Mouse (Mus musculus): Measurements from ENCODE around the gene Wasl. TPM values are rescaled to one million over a fixed set of nuclear protein-coding genes. Genes with fewer than 3 reads are reported as not detected.

The Wasl gene
- total RNA-seq, 2 experiments from 2014 or later, result 123 to 124 TPM

DNA sequence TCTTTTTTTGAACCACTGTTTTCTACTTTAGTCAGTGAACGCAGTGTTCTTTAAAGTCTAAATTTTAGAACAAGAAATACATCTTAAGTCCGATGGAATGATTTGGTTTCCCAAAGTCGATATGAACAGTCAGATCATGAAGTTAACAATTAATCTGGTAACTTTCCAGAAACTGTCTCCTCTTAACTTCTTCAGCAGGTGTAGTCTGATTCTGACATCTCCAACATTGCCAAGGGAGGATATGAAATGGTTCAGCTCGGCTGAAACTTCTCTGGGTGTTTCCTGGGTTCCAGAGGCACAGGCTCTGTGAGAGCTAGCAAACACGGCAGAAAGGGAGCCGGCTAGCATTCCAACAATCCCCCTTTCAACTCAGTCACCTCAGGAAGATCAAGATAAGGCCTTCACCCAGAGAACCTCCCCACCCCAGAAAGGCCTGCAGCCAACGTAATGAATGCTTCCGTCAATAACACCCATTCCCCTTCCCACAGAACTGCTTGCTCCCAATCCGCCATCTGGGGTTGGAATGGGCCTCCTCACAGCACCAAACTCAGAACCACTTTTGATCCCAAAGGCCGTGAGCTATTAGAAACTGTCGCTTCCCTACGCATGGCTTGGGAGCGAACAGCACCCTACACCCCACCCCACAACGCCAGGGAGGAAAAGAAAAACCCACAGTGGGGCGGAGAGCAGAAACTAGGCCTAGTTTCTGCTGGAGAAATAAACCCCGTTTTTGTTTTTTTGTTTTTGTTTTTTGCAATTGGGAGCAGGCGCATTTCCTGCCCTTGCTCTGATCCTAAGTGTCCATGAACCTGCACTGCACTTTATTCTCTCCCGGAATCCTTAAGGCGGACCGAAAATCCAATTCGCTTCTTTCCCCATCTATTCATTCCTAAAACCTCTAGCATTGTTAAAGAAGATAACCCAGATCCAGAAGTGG, 1.3 kb downstream of the Wasl start:
- TF ChIP-seq CTCF (IDR thresholded peaks at IDR 0.05), result no peak
- intact Hi-C loops (cut with DNase I), result no loop called here
- peak in 1 of 2 experiments; percentile 22 for DNase-seq (ENCODE audit: extremely low spot score in 1 of 2, low spot score in 2 of 2)
- H3K27ac ChIP-seq, result peak overlapping the region; percentile 89
- H3K4me3 ChIP-seq, result peak overlapping the region; percentile 96

DNA sequence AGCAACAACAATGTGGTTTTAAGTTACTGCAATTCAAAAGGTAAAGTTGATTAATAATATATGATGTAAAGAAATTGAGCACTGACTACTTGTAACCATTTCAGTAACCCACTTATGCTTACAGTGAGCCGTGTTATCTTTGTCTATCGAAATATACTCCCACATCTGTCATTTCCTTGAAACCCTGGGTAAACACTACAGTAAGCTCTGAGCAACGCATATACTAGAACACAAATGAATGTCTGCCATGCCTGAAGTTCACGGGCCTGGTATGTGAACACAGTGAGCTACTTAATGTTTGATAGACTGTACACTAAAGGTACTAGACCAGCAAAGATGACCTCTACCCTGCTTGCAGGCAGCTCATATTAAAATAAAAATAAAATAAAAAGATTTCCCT, 2.3 kb downstream of the Wasl start:
- no peak overlapping the region for H3K27ac ChIP-seq
- intact Hi-C loops (cut with DNase I), result no loop called here
- TF ChIP-seq CTCF (IDR thresholded peaks at IDR 0.05), result no peak
- H3K4me3 ChIP-seq, result peak overlapping the region; percentile 96
- no peak for DNase-seq (ENCODE audit: extremely low spot score in 1 of 2, low spot score in 2 of 2)

DNA sequence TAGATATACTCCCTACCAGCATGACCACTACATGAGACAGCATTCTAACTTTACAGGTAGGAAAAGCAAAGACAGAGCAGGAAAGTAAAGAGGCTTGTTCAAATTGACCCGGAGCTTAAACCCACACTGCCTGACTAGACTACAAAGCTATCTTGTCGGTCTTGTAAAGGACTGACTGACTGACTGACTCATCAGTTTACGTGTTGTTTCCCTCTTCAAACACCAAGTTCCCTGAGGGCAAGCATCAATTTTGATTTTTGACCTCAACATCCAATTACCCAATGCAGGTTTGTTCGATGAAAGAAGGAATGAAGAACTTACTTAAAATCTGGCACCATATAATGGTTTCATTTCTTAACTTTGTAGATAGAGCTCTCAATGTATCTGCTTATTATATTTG, 2.9 kb downstream of the Wasl start:
- TF ChIP-seq CTCF (IDR thresholded peaks at IDR 0.05), result no peak
- intact Hi-C loops (cut with DNase I), result no loop called here
- no peak for DNase-seq (ENCODE audit: extremely low spot score in 1 of 2, low spot score in 2 of 2)
- H3K27ac ChIP-seq, result no peak overlapping the region
- peak overlapping the region; percentile 96; the same call in 1 of the 2 replicates for H3K4me3 ChIP-seq

DNA sequence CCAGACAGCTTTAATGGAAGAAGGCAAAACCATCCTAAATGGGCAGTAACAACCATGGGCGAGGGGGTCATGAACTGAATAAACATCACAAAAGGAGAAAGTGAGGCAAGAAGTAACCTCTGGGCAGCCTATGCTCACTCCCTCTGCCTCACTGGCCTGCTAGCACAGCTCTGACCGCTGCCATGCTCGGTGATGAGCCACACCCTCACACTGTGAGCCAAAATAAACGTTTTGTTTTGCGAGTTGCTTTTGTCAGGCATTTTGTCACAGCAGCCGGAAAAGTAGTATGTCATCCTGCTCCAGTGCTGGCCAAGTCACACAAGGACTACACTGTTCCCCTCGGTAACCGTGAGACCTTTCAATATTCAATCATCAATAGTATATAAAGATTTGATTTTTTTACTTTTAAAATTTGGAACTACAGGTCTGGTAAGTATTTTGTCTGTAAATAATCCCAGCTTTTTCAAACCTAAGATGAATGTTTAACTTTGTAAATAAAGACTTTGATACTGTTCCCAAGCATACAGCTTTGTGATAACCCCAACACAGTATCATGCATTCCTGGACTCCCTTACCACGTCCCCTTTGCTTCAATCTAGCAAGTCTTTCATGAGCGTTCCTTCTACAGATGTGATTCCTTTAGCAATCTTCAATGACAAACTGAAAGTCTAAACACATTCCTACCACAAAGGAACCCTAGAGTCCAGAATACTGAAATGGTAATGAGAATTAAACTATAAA, 7.0 kb downstream of the Wasl start:
- intact Hi-C loops (cut with DNase I), result no loop called here
- no peak for DNase-seq (ENCODE audit: extremely low spot score in 1 of 2, low spot score in 2 of 2)
- Histone ChIP-seq H3K27ac (no peak overlapping the region), H3K4me3 (no peak overlapping the region)
- no peak for TF ChIP-seq CTCF (IDR thresholded peaks at IDR 0.05)

DNA sequence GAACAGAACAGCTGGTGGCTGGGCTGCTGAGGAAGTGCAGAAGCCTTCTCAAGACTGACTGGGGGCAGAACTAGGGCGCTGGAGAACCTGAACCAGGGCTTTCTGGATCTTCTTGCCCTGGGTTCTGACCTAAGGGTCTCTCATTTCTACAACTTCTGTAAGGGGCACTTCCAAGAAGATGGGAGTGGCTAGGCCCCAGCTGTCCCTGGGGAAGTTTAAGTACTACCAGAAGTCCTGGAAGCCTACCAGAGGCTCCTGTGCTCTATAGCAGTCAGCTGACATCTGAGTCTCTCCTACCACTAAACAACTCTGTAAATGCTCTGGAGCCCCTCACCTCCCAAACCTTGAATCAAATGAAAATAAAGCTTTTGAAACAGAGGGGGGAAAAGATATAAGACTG, 8.7 kb downstream of the Wasl start:
- no peak overlapping the region for H3K4me3 ChIP-seq
- DNase-seq (ENCODE audit: extremely low spot score in 1 of 2, low spot score in 2 of 2), result no peak
- TF ChIP-seq CTCF (IDR thresholded peaks at IDR 0.05), result no peak
- intact Hi-C loops (cut with DNase I), result no loop called here
- no peak overlapping the region for H3K27ac ChIP-seq

DNA sequence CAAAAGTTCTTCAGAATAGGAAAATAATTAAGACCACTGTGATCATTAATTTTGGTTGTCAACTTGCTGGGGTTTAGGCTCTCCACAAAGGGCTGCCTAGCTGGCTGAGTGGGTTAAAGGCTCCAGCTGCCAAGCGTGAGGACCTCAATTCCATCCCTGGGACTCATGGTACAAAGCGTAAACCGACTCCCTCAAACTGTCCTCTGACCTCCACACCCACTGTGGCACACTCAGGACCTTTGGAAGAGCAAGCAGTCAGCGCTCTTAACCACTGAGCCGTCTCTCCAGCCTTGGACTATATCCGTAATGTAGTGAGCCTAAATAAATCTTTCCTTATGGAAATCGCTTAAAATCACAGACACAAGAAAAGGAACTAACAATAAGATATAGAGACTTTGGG, 13.3 kb downstream of the Wasl start:
- Histone ChIP-seq H3K4me3 (no peak overlapping the region), H3K27ac (peak overlapping the region; percentile 42; the same call in 1 of the 2 replicates)
- TF ChIP-seq CTCF (IDR thresholded peaks at IDR 0.05), result no peak
- intact Hi-C loops (cut with DNase I), result no loop called here
- DNase-seq (ENCODE audit: extremely low spot score in 1 of 2, low spot score in 2 of 2), result no peak

DNA sequence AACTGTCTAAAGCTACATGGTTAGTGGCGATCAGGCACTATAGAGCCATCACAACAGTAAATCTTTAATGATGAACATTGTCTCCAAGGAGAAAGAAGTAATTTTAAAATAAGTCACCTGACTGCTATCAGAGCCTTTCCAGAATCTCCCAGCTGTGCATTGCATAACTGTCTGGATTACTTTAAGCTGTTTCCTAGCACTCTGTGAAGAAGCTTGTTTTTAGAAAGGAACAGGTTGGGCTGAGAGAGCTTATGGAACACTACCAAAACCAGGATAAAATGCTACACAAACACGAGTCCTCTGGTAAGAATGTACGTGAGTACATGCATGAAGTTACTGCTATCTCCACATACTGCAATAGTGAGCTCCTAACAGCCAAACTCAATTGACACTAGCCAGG, 14.1 kb downstream of the Wasl start:
- H3K4me3 ChIP-seq, result no peak overlapping the region
- H3K27ac ChIP-seq, result peak overlapping the region; percentile 77
- TF ChIP-seq CTCF (IDR thresholded peaks at IDR 0.05), result no peak
- intact Hi-C loops (cut with DNase I), result no loop called here
- no peak for DNase-seq (ENCODE audit: extremely low spot score in 1 of 2, low spot score in 2 of 2)

DNA sequence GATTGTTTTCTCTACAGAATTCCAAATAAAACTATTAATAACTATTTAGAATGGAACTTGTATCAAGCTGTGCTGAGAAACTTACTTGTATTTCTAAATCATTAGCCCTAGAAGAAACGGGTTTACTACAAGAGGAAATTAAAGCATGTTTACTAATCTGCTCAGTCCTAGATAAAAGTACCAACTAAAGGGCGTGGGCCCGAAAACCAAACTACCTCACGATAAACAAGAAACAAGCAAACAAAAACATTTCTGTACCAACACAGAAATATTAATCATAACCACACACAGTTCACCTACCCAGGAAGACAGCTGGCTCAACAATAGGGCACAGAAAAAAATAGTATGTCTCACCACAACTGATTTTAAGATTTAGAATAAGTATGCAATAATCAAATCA, 16.4 kb downstream of the Wasl start:
- no peak overlapping the region for H3K27ac ChIP-seq
- intact Hi-C loops (cut with DNase I), result no loop called here
- no peak for TF ChIP-seq CTCF (IDR thresholded peaks at IDR 0.05)
- no peak for DNase-seq (ENCODE audit: extremely low spot score in 1 of 2, low spot score in 2 of 2)
- no peak overlapping the region for H3K4me3 ChIP-seq

DNA sequence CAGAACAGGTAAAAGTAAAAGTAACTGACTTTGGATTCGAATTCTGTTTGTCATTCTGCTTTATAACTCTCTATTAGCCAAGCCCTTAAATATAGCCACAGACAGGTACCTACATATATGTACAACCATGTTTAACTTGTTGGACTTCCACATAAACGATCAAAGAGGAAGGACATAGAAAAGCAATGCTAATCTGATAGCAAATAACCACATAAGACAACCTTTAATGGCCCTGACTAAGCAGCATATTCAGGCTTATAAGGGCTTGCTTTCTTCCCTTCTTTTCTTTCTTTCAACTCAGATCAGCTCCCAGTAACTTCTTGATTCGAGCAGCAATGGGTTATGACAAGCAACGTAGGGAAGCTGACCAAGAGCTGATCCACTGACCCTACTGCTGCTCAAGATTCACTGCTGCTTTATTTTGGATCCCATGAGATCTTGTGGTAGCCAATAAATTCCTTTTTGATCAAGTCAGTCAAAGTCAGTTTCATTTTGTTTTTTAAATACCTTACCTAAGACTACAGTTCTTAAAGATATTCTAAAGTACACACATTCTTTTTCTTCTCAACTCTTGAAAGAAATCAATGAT, 17.6 kb downstream of the Wasl start:
- TF ChIP-seq CTCF (IDR thresholded peaks at IDR 0.05), result no peak
- no peak for DNase-seq (ENCODE audit: extremely low spot score in 1 of 2, low spot score in 2 of 2)
- intact Hi-C loops (cut with DNase I), result no loop called here

DNA sequence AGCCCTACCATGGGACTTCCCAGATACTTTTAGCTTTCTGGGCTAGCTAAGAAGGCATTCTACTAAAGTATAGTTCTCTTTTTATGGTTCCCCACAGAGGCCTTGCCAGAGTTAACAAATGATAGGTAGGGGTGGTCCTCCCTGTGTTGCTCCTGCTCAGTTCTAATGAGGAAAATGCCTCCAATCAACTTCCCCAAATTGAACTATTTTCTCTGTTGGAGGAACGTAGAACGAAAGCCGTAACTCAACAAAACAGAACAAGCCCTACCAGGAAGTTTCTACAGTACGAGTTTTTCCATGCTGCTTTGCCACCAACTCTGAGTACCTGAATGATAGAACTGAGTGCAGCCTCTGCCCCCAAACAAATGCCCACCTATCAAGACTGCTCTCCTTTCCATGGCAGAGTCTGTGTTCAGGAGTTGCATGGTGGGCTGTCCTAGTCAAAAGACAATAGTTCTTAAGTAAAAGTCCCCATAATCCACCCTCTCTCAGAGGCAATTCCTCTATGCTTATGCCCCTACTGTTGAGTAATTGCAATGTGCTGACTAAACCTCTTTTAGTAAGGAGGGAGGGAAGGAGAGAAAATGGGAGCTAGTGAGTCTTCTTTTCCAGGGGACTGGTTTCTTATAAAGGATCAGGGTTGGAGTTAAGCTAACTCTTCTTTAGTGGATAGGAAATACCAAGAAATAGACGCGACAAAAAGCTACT, 19.3 kb downstream of the Wasl start:
- no peak for DNase-seq (ENCODE audit: extremely low spot score in 1 of 2, low spot score in 2 of 2)
- intact Hi-C loops (cut with DNase I), result no loop called here
- Histone ChIP-seq H3K4me3 (no peak overlapping the region), H3K27ac (no peak overlapping the region)
- TF ChIP-seq CTCF (IDR thresholded peaks at IDR 0.05), result no peak

More for the DNA sequence above, 17.6 kb downstream of the Wasl start:
- Histone ChIP-seq H3K4me3 (no peak overlapping the region), H3K27ac (no peak overlapping the region)

DNA sequence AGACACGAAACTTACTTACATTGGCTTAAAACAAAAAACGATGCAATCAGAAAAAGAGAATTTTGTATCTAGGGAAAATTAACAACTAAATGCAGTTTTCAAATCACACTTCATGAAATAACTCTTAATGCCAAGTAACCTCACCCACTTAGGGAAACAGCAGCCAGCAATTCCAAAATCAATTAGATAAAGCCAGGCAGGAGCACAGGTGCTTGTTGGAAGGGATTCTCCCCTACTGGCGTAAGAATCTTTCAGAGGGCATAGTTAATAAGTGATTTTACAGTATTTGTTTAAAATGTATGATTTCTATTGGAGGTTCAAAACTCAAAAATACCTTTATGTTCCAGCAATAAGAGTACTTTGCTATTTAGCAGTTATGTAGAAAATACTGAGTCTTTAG, 21.8 kb downstream of the Wasl start:
- no peak overlapping the region for H3K4me3 ChIP-seq
- H3K27ac ChIP-seq, result no peak overlapping the region
- no peak for TF ChIP-seq CTCF (IDR thresholded peaks at IDR 0.05)
- DNase-seq (ENCODE audit: extremely low spot score in 1 of 2, low spot score in 2 of 2), result no peak
- intact Hi-C loops (cut with DNase I), result no loop called here

Data from left cerebral cortex, adult 2 months (tissue).